Mouse (Mus musculus) lung, adult 2 months (tissue): ENCODE data around the gene Ivd. TPM values are rescaled to one million over a fixed set of nuclear protein-coding genes. Genes with fewer than 3 reads are reported as not detected.
A peak's percentile ranks its signal among the peaks of the same experiment; 100 is the strongest.

ENCODE experiments used
- DNase-seq: peaks from one replicate; pipeline ENCODE4 v3.0.0; 2022
- H3K4me1 ChIP-seq: fragments of 200-500 bp; 2 replicates; pipeline ENCODE4 v1.6.1; 2011; ENCODE audit warnings: low read length; ENCODE audit not compliant: control insufficient read depth, insufficient read depth
- H3K4me3 ChIP-seq: fragments of 200-500 bp; replicated peaks from 2 replicates; pipeline ENCODE3; 2011; ENCODE audit warnings: low read depth, mild to moderate bottlenecking, control low read depth, low read length; ENCODE audit errors: extremely low read depth
- CTCF ChIP-seq: fragments of 200-500 bp; IDR thresholded peaks from 2 replicates; pipeline ENCODE4 v1.5.1; 2011; ENCODE audit warnings: mild to moderate bottlenecking, low read length, control low read depth; ENCODE audit not compliant: insufficient read depth
- POLR2A ChIP-seq: fragments of 200-500 bp; IDR thresholded peaks from 2 replicates; pipeline ENCODE4 v1.6.1; 2011; ENCODE audit warnings: low read depth, mild to moderate bottlenecking, control low read depth, low read length, borderline replicate concordance; ENCODE audit errors: extremely low read depth
- WGBS: fragments of 180-500 bp; shearing (Covaris S2); methylation state at CpG from one replicate; pipeline ENCODE4 v1.1.7; 2018; 5-methylcytosine and 5-hydroxymethylcytosine counted together
- polyA plus RNA-seq: library from polyadenylated mRNA; depleted of rRNA; stranded (reverse); fragments of >200 nt; gene quantifications from 2 replicates; pipeline ENCODE4 v1.2.3, GENCODE M21; 2012; rRNA removed

The Ivd gene
- polyA plus RNA-seq, result 56.4 and 77.5 TPM in 2 replicates

GRCm38 (mm10) chr2:118861454-118862339, at the start of gene Ivd:
Gene Ivd (plus strand): TSS chr2:118861954.
- TF ChIP-seq CTCF (no peak), POLR2A (peak; percentile 96; the same call in 1 of the 2 replicates)
- 1% methylated on average over 34 of the region's 34 CpGs for WGBS
- peaks cover 4% of the 10 kb centered on the region; the same call in 1 of the 2 replicates for H3K4me1 ChIP-seq
- DNase-seq, result peak; percentile 87
- peak within 1 kb of the TSS; percentile 88 for H3K4me3 ChIP-seq

GRCm38 (mm10) chr2:118812724-118813123, 49.0 kb upstream of the Ivd start:
- no peak for TF ChIP-seq POLR2A
- TF ChIP-seq CTCF, result no peak
- Histone ChIP-seq H3K4me1 (peaks cover 3% of the 10 kb centered on the region), H3K4me3 (no peak overlapping the region)
- WGBS, result 83% methylated on average over 1 of the region's 1 CpGs
- no peak for DNase-seq

- under 1% methylated on average over 49 of the region's 49 CpGs for WGBS
Measured at GRCm38 (mm10) chr2:118813981-118814836, 47.5 kb upstream of the Ivd start, which contains the start of gene Knstrn. Gene Knstrn (plus strand): TSS chr2:118814003.

GRCm38 (mm10) chr2:118822800-118823199, 39.0 kb upstream of the Ivd start:
- WGBS, result 89% methylated on average over 5 of the region's 5 CpGs
- H3K4me1 ChIP-seq, result no peaks in the 10 kb centered on the region
- no peak overlapping the region for H3K4me3 ChIP-seq
- TF ChIP-seq CTCF (no peak), POLR2A (no peak)
- no peak for DNase-seq

More at GRCm38 (mm10) chr2:118813981-118814836, 47.5 kb upstream of the Ivd start, which contains the start of gene Knstrn:
- H3K4me1 ChIP-seq, result peaks cover 3% of the 10 kb centered on the region
- peak; percentile 84 for DNase-seq
- peak within 1 kb of the TSS; percentile 79 for H3K4me3 ChIP-seq
- TF ChIP-seq CTCF, result no peak
- TF ChIP-seq POLR2A, result no peak

GRCm38 (mm10) chr2:118824396-118824795, 37.4 kb upstream of the Ivd start:
- TF ChIP-seq CTCF (no peak), POLR2A (no peak)
- 93% methylated on average over 4 of the region's 4 CpGs for WGBS
- no peak for DNase-seq

GRCm38 (mm10) chr2:118829096-118829495, 32.7 kb upstream of the Ivd start:
- TF ChIP-seq POLR2A (no peak), CTCF (no peak)
- no peak for DNase-seq
- WGBS, result 65% methylated on average over 5 of the region's 5 CpGs
- no peaks in the 10 kb centered on the region for H3K4me1 ChIP-seq
- H3K4me3 ChIP-seq, result no peak overlapping the region

More at GRCm38 (mm10) chr2:118824396-118824795, 37.4 kb upstream of the Ivd start:
- Histone ChIP-seq H3K4me1 (no peaks in the 10 kb centered on the region), H3K4me3 (no peak overlapping the region)

GRCm38 (mm10) chr2:118834061-118834460, 27.7 kb upstream of the Ivd start:
- TF ChIP-seq POLR2A (no peak), CTCF (no peak)
- no peaks in the 10 kb centered on the region for H3K4me1 ChIP-seq
- DNase-seq, result no peak
- no peak overlapping the region for H3K4me3 ChIP-seq
- 88% methylated on average over 6 of the region's 6 CpGs for WGBS

GRCm38 (mm10) chr2:118835115-118835514, 26.6 kb upstream of the Ivd start:
- Histone ChIP-seq H3K4me1 (no peaks in the 10 kb centered on the region), H3K4me3 (no peak overlapping the region)
- TF ChIP-seq POLR2A (no peak), CTCF (no peak)
- DNase-seq, result no peak
- 75% methylated on average over 6 of the region's 6 CpGs for WGBS

- TF ChIP-seq POLR2A, result no peak
- TF ChIP-seq CTCF, result no peak
- WGBS, result 19% methylated on average over 5 of the region's 5 CpGs
Measured at GRCm38 (mm10) chr2:118838330-118838729, 23.4 kb upstream of the Ivd start.

GRCm38 (mm10) chr2:118841186-118841585, 20.6 kb upstream of the Ivd start:
- H3K4me1 ChIP-seq, result no peaks in the 10 kb centered on the region
- TF ChIP-seq POLR2A (no peak), CTCF (no peak)
- H3K4me3 ChIP-seq, result no peak overlapping the region
- DNase-seq, result no peak
- 69% methylated on average over 5 of the region's 5 CpGs for WGBS

More at GRCm38 (mm10) chr2:118838330-118838729, 23.4 kb upstream of the Ivd start:
- no peak overlapping the region for H3K4me3 ChIP-seq
- no peaks in the 10 kb centered on the region for H3K4me1 ChIP-seq
- no peak for DNase-seq
